Mouse (Mus musculus) kidney, adult 2 months (tissue): ENCODE measurements around the gene Adam26a. TPM values are rescaled to one million over a fixed set of nuclear protein-coding genes. Genes with fewer than 3 reads are reported as not detected.
"Not testable (repeated sequence)": the region's sequence is repeated elsewhere in the genome, so short reads cannot be mapped to it uniquely, and the experiment has no call there.

Experiments used
- DNase-seq: peaks from one replicate; pipeline ENCODE4 v3.0.0; 2021
- H3K27ac ChIP-seq: fragments of 200-500 bp; 2 replicates; pipeline ENCODE4 v1.5.1; 2012; ENCODE audit warnings: low read depth, low read length, control low read depth, inconsistent platforms; ENCODE audit not compliant: insufficient read depth
- H3K27me3 ChIP-seq: fragments of 200-500 bp; replicated peaks from 2 replicates; pipeline ENCODE4 v1.6.1; 2012; ENCODE audit warnings: mild to moderate bottlenecking, moderate library complexity, low read length, inconsistent platforms; ENCODE audit not compliant: control insufficient read depth, insufficient read depth
- H3K36me3 ChIP-seq: fragments of 200-500 bp; 2 replicates; pipeline ENCODE4 v1.6.1; 2012; ENCODE audit warnings: mild to moderate bottlenecking, moderate library complexity, low read length, inconsistent platforms; ENCODE audit not compliant: control insufficient read depth, insufficient read depth
- H3K4me1 ChIP-seq: fragments of 200-500 bp; 2 replicates; pipeline ENCODE4 v1.6.1; 2011; ENCODE audit warnings: low read length; ENCODE audit not compliant: control insufficient read depth, insufficient read depth
- H3K4me3 ChIP-seq: fragments of 200-500 bp; 2 replicates; pipeline ENCODE4 v1.5.1; 2011; ENCODE audit warnings: mild to moderate bottlenecking, low read depth, low read length, control low read depth; ENCODE audit not compliant: insufficient read depth
- CTCF ChIP-seq: fragments of 200-500 bp; conservative IDR thresholded peaks from 2 replicates; pipeline ENCODE4 v1.5.1; 2011; ENCODE audit warnings: low read depth, mild to moderate bottlenecking, control low read depth, low read length, moderate library complexity, mixed read lengths; ENCODE audit not compliant: insufficient read depth, insufficient read length
- POLR2A ChIP-seq: fragments of 200-500 bp; IDR thresholded peaks from one replicate; pipeline ENCODE4 v1.6.1; 2011; ENCODE audit warnings: low read depth, low read length, control low read depth
- WGBS: fragments of 180-500 bp; shearing (Covaris S2); methylation state at CpG from one replicate; pipeline ENCODE4 v1.1.7; 2018; 5-methylcytosine and 5-hydroxymethylcytosine counted together
- polyA plus RNA-seq: library from polyadenylated mRNA; depleted of rRNA; stranded (reverse); fragments of >200 nt; gene quantifications from 2 replicates; pipeline ENCODE4 v1.2.3, GENCODE M21; 2012; rRNA removed

Gene Adam26a
- polyA plus RNA-seq, result not detected in 2 replicates

DNA sequence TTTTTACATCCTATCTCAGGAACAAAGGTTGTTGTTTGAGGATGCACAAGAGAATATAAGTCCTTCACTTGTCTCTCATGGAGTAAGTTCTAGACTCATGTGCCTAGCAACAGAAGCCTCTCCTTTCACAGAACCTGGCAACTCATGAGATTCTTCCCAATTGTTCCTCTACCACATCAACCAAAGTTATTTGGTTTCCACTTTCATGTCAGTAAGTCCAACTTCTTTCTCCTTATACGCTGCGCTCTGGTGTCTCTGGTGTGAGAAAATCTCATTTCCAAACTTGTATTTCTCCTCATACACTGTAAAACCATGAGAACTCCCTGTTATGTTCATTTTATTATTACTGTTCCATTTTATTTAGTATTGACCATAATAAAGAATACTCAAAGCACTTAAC is at the start of gene Adam26a:
Adam26a (minus strand) TSS at position 101 of the 400 bp plus-strand sequence.
- not testable (repeated sequence) for H3K4me3 ChIP-seq, DNase-seq, H3K27me3 ChIP-seq, H3K4me1 ChIP-seq, H3K36me3 ChIP-seq, H3K27ac ChIP-seq
- WGBS, result 90% methylated on average over 2 of the region's 2 CpGs

- no peak for DNase-seq
- TF ChIP-seq CTCF (no peak), POLR2A (no peak)
- WGBS, result 91% methylated on average over 1 of the region's 1 CpGs
- Histone ChIP-seq H3K27me3 (no peaks in the 10 kb centered on the region), H3K36me3 (no peaks in the 10 kb centered on the region), H3K27ac (no peak overlapping the region), H3K4me3 (no peak overlapping the region), H3K4me1 (no peaks in the 10 kb centered on the region)
These were observed 39.5 kb upstream of the Adam26a start for GRCm38 (mm10) chr8:43616046-43616445.

DNA sequence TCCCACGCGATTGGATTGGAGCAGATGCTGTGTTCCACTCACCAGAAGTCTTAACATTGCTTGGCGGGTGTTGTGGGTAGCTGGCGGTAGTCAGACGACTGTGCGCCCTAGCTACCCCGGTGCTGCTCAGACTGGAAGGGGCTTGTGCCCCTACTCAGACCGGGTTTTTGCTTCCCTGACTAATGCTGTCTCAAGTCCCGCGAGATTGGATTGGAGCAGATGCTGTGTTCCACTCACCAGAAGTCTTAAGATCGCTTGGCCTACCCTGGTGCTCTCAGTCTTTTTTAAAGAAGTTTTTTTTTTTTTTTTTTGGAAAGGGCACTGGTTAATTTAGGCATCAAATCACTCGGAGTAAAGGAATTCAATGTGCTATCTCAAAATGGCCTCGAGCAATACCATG is 27.1 kb upstream of the Adam26a start:
- not testable (repeated sequence) for H3K27ac ChIP-seq, H3K27me3 ChIP-seq, DNase-seq, H3K36me3 ChIP-seq, H3K4me1 ChIP-seq, H3K4me3 ChIP-seq
- WGBS, result 85% methylated on average over 13 of the region's 13 CpGs

DNA sequence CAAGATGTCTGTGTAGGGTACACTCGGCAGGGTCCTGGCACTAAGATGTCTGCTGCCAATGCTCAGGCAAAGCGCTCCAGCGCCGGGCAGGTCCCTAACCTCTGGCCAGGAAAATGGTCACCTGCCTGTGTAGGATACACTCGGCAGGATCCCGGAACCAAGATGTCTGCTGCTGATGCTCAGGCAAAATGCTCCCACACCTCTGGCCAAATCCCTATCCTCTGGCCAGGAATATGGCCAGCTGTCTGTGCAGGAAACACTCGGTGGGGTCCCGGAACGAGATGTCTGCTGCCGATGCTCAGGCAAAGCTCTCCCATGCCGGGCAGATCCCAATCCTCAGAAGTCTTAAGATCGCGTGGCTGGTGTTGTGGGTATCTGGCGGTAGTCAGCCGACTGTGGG is 26.7 kb upstream of the Adam26a start:
- not testable (repeated sequence) for H3K27ac ChIP-seq, H3K27me3 ChIP-seq, DNase-seq, H3K4me1 ChIP-seq, H3K4me3 ChIP-seq, H3K36me3 ChIP-seq
- 97% methylated on average over 15 of the region's 15 CpGs for WGBS

GRCm38 (mm10) chr8:43528006-43528405 is 48.5 kb downstream of the Adam26a start, which contains the start of gene Adam26b:
Gene Adam26b (minus strand): TSS chr8:43528106.
- not testable (repeated sequence) for H3K27ac ChIP-seq, H3K27me3 ChIP-seq, DNase-seq

More at GRCm38 (mm10) chr8:43528006-43528405, 48.5 kb downstream of the Adam26a start, which contains the start of gene Adam26b:
- H3K36me3 ChIP-seq, H3K4me1 ChIP-seq, H3K4me3 ChIP-seq: not testable (repeated sequence)

Other genes with a start within 250 kb of the Adam26a start
- not detected in 2 replicates for gene Adam26b, start 48.6 kb downstream of the Adam26a start, polyA plus RNA-seq
- not detected in 2 replicates for gene Gm5346, start 50.6 kb upstream of the Adam26a start, polyA plus RNA-seq
- not detected in 2 replicates for gene Adam34, start 133.3 kb upstream of the Adam26a start, polyA plus RNA-seq